Mouse (Mus musculus) neural tube, embryonic 11.5 days (tissue): Measurements from ENCODE around the gene Fbxo48. TPM values are rescaled to one million over a fixed set of nuclear protein-coding genes. Genes with fewer than 3 reads are reported as not detected.

ENCODE experiments used
- ATAC-seq: fragments of 200-750 bp; cut with Nextera tagmentation; 2 replicates; pipeline ENCODE4 v1.8.0; 2017; ENCODE audit warnings: moderate number of reproducible peaks, mild to moderate bottlenecking, moderate TSS enrichment, moderate library complexity; ENCODE audit not compliant: insufficient read depth, low FRiP score, low TSS enrichment
- DNase-seq: peaks from one replicate; pipeline ENCODE4 v3.0.0-alpha.2; 2015; ENCODE audit warnings: low spot score
- H3K27ac ChIP-seq: fragments of 300-500 bp; sonication (generic); 2 replicates; pipeline ENCODE4 v1.5.1; 2014; ENCODE audit warnings: low read depth, mild to moderate bottlenecking, low read length
- H3K27me3 ChIP-seq: fragments of 300-500 bp; sonication (generic); 2 replicates; pipeline ENCODE4 v1.6.1; 2014; ENCODE audit warnings: mild to moderate bottlenecking, low read length, mixed read lengths; ENCODE audit not compliant: control insufficient read depth, insufficient read depth
- H3K36me3 ChIP-seq: fragments of 300-500 bp; sonication (generic); 2 replicates; pipeline ENCODE4 v1.6.1; 2014; ENCODE audit warnings: mild to moderate bottlenecking, low read length, moderate library complexity, mixed read lengths; ENCODE audit not compliant: control insufficient read depth, insufficient read depth
- H3K4me1 ChIP-seq: fragments of 300-500 bp; sonication (generic); 2 replicates; pipeline ENCODE4 v1.6.1; 2014; ENCODE audit warnings: low read length, mixed read lengths; ENCODE audit not compliant: control insufficient read depth, insufficient read depth
- H3K4me2 ChIP-seq: fragments of 300-500 bp; sonication (generic); 2 replicates; pipeline ENCODE4 v1.6.1; 2014; ENCODE audit warnings: low read depth, mild to moderate bottlenecking, moderate library complexity
- H3K4me3 ChIP-seq: fragments of 300-500 bp; sonication (generic); 2 replicates; pipeline ENCODE4 v1.5.1; 2014; ENCODE audit warnings: low read depth, low read length
- H3K9ac ChIP-seq: fragments of 300-500 bp; sonication (generic); 2 replicates; pipeline ENCODE4 v1.6.1; 2014; ENCODE audit warnings: mild to moderate bottlenecking, low read length
- H3K9me3 ChIP-seq: fragments of 300-500 bp; sonication (generic); 2 replicates; pipeline ENCODE4 v1.6.1; 2016; ENCODE audit warnings: low read length; ENCODE audit not compliant: control insufficient read depth
- WGBS: fragments of 180-500 bp; shearing (Covaris S2); extraction: QIAGEN DNeasy Blood & Tissue Kit; methylation state at CpG from one replicate; pipeline ENCODE4 v1.1.7; 2014; 5-methylcytosine and 5-hydroxymethylcytosine counted together
- polyA plus RNA-seq: library from polyadenylated mRNA; unstranded; fragments of >200 nt; fragmentation: Nextera tagmentation; extraction: Ambion mirVana; gene quantifications from 2 replicates; pipeline ENCODE4 v1.2.1, GENCODE M21; 2014

Gene Fbxo48
- polyA plus RNA-seq, 1 experiment from 2014 or later, result 1.4 TPM

- H3K4me1 ChIP-seq, result no peaks in the 10 kb centered on the region
- no peaks in the 10 kb centered on the region for H3K27me3 ChIP-seq
- no peak overlapping the region for H3K4me2 ChIP-seq
- H3K9ac ChIP-seq, result no peak overlapping the region
- H3K4me3 ChIP-seq, result no peak overlapping the region
- no peak overlapping the region for H3K27ac ChIP-seq
- no peaks in the 10 kb centered on the region for H3K36me3 ChIP-seq
- H3K9me3 ChIP-seq, result no peaks in the 10 kb centered on the region
- ATAC-seq, result no peak
- WGBS, result 80% methylated on average over 9 of the region's 9 CpGs
- no peak for DNase-seq
These were observed 49.5 kb downstream of the Fbxo48 start for GRCm38 (mm10) chr11:17000353-17001334.

DNA sequence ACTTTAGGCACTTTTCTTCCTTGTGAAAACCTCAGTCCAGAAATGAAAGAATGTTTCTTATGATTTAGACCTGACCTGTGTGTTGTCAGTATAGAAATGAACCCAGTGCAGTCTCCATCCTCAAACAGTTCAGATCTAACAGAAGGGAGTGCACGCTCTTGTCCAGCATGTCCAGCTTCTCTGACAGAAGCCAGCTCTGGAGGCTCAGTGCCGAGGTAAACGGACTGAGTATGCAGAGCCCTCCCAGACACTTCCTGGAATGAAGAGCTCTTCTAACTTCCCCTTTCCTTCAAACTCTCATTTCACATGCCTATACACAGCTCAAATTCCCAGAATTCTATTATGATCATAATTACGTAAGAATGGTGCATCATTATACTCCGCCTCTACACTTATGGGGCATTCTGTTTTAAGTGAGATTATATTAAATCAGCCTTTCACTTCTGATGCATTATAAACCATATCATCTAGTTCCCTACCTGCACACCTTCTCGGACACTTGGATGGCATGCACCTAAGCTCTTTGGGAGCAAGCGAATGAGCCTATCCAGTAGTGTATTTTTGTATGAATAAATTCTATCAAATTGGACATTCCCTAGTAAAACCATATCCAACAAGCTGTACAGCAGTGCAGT lies 51.7 kb downstream of the Fbxo48 start:
- Histone ChIP-seq H3K4me1 (no peaks in the 10 kb centered on the region), H3K4me3 (no peak overlapping the region), H3K9ac (no peak overlapping the region), H3K9me3 (no peaks in the 10 kb centered on the region), H3K27ac (no peak overlapping the region), H3K36me3 (no peaks in the 10 kb centered on the region), H3K4me2 (no peak overlapping the region), H3K27me3 (no peaks in the 10 kb centered on the region)
- DNase-seq (no peak), ATAC-seq (no peak)
- 89% methylated on average over 7 of the region's 7 CpGs for WGBS

DNA sequence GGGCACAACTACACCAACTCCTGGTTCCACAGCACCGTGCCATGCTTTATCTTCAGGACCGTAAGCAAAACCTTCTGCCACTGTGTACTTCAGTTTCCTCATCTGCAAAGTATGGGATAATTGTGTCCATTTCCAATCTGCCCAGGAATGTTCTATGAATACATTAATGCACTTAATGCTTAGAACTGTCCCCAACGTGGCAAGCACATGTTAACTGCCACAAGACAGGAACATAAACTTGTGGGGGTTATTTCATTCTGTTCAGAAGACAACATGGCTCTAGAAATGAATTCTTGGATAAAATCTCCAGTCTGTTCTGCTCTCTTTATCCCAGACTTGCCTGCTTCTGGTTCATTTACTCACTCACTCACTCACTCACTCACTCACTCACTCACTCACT lies 52.6 kb downstream of the Fbxo48 start:
- H3K27ac ChIP-seq, result no peak overlapping the region
- no peaks in the 10 kb centered on the region for H3K4me1 ChIP-seq
- no peaks in the 10 kb centered on the region for H3K9me3 ChIP-seq
- no peaks in the 10 kb centered on the region for H3K36me3 ChIP-seq
- no peak overlapping the region for H3K9ac ChIP-seq
- ATAC-seq (no peak), DNase-seq (no peak)
- no peaks in the 10 kb centered on the region for H3K27me3 ChIP-seq
- H3K4me3 ChIP-seq, result no peak overlapping the region
- WGBS, result 81% methylated on average over 3 of the region's 3 CpGs
- no peak overlapping the region for H3K4me2 ChIP-seq

Other genes with a start within 250 kb of the Fbxo48 start
- 2.6 and 4.9 TPM in 2 replicates for gene Egfr, start 199.2 kb upstream of the Fbxo48 start, polyA plus RNA-seq
- 24.7 and 29.4 TPM in 2 replicates for gene Cnrip1, start 100.2 kb downstream of the Fbxo48 start, polyA plus RNA-seq
- gene Plek, start 101.0 kb downstream of the Fbxo48 start, polyA plus RNA-seq, result 5.5 and 7.7 TPM in 2 replicates
- gene Ppp3r1, start 207.9 kb downstream of the Fbxo48 start, polyA plus RNA-seq, result 115 and 118 TPM in 2 replicates
- gene Wdr92, start 230.7 kb downstream of the Fbxo48 start, polyA plus RNA-seq, result 30.5 and 32.7 TPM in 2 replicates